Mouse (Mus musculus): ENCODE measurements around the gene Glt8d2.
A peak's percentile ranks its signal among the peaks of the same experiment; 100 is the strongest.

The Glt8d2 gene

DNA sequence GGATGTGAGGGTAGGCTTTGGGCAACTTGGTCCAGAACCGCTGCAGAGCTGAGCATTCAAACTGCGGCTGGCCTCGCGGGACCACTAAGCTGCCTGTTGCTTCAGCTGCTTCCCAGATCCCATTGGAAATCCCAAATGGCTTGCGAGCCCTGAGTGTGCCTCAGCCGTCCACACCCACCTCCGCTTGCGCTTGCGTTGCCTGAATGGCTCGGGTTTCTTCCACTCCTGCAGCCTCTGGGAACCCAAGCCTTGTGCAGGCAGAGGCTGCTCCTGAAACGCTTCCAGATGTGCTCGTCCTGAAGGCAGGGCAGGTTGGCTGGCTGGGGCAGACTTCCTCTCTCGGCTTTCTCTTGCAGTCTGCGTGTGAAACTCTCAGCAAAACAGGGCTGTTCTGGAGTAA, at the start of gene Glt8d2:
Gene Glt8d2, minus strand, starts transcription at position 157 of the 400 bp plus-strand sequence.
- DNase-seq (ENCODE audit: low spot score), result peak; percentile 52

- no peak for DNase-seq (ENCODE audit: low spot score)
Measured at GRCm38 (mm10) chr10:82699296-82699941, 9.0 kb upstream of the Glt8d2 start.

GRCm38 (mm10) chr10:82698712-82699261, 8.3 kb upstream of the Glt8d2 start:
- DNase-seq (ENCODE audit: low spot score), result peak; percentile 88

- no peak for DNase-seq (ENCODE audit: low spot score)
Measured at GRCm38 (mm10) chr10:82697305-82697898, 7.0 kb upstream of the Glt8d2 start.

- DNase-seq (ENCODE audit: low spot score), result no peak
Measured at GRCm38 (mm10) chr10:82696453-82697079, 6.1 kb upstream of the Glt8d2 start.

DNA sequence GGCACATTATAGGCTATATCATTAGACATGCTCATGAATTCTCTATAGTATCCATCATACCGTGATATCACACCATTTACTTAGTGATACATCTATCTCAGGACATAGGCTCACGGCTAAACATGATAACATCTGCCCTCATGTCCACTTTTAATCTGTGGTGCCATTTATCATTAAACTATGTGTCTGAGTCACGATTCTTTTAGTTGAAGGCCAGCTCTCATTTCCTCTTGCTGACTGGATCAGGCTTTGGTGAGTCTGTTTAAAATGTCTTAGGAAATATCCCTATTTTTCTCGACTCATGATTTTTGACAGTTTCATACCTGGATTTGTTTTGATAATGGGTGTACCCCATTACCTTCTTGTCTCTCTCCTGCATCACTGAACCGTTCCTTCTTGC, 5.5 kb upstream of the Glt8d2 start, which contains the start of gene Hcfc2:
Gene Hcfc2, plus strand, starts transcription at position 205 of the 400 bp plus-strand sequence.
- no peak for DNase-seq (ENCODE audit: low spot score)

- no peak for DNase-seq (ENCODE audit: low spot score)
Measured at GRCm38 (mm10) chr10:82689681-82690211, 704 bp downstream of the Glt8d2 start.

- no peak for DNase-seq (ENCODE audit: low spot score)
Measured at GRCm38 (mm10) chr10:82685440-82685839, 5.0 kb downstream of the Glt8d2 start.

GRCm38 (mm10) chr10:82681639-82682038, 8.8 kb downstream of the Glt8d2 start:
- no peak for DNase-seq (ENCODE audit: low spot score)

DNA sequence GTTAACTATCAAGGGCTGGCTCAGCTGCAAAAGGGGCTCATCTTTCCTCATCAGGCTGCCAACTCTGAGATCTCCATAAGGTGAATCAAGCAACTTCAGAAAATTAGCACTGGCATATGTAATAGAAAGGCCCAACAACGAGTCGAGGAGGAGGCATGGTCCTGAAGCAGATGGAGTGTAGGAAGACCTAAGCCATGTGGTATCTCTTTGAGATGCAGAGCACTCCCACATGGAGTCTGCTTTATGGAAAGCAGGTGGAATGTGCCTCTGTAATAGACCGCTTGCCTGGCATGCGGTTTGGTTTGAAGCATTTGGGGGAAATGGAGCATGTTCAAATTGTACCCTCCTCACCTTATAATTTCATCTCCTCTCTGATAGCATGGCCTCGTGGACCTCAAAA, 9.7 kb downstream of the Glt8d2 start:
- no peak for DNase-seq (ENCODE audit: low spot score)

GRCm38 (mm10) chr10:82676949-82677348, 13.5 kb downstream of the Glt8d2 start:
- no peak for DNase-seq (ENCODE audit: low spot score)

- no peak for DNase-seq (ENCODE audit: low spot score)
Measured at GRCm38 (mm10) chr10:82670205-82670604, 20.2 kb downstream of the Glt8d2 start.

- DNase-seq (ENCODE audit: low spot score), result peak; percentile 70
Measured at GRCm38 (mm10) chr10:82666436-82667234, 23.8 kb downstream of the Glt8d2 start.

- no peak for DNase-seq (ENCODE audit: low spot score)
Measured at GRCm38 (mm10) chr10:82665951-82666350, 24.5 kb downstream of the Glt8d2 start.

GRCm38 (mm10) chr10:82663289-82663688, 27.2 kb downstream of the Glt8d2 start:
- DNase-seq (ENCODE audit: low spot score), result no peak

DNA sequence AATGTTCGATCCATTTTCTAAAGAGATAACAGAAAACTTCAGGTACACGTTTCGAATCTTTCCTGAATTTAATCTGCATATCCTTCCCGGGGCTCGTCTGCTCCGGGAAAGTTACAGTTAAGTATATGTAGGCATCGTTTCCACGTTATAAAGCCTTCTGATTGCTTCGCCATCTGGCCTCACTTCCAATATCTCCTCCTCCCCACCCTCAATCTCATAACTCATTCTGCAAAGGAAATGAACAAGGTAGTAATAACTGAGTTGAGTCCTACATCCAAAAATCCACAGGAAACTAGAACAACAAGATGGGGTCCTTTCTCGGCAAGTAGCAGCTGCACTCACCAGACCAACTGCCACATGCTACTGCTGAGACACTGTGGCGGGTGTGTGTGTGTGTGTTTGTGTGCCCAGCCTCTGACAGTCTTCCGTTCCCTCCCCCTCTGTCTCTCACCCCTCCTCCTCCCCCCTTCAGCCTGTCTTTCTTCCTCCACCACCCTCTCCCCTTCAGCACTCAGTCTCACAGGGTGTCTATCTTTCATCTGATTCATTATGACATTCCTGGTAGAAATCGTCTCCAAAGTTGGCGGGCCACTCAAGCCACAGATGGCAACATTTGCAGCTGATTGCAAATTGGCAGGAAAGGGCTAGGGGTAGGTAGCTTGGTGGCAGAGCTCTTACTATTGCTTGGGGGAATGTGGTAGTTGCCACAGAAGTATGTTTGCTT, 28.0 kb downstream of the Glt8d2 start:
- DNase-seq (ENCODE audit: low spot score), result no peak

GRCm38 (mm10) chr10:82661820-82662219, 28.6 kb downstream of the Glt8d2 start:
- DNase-seq (ENCODE audit: low spot score), result no peak

GRCm38 (mm10) chr10:82654581-82654980, 35.9 kb downstream of the Glt8d2 start:
- no peak for DNase-seq (ENCODE audit: low spot score)

- no peak for DNase-seq (ENCODE audit: low spot score)
Measured at GRCm38 (mm10) chr10:82652625-82653024, 37.8 kb downstream of the Glt8d2 start.

DNA sequence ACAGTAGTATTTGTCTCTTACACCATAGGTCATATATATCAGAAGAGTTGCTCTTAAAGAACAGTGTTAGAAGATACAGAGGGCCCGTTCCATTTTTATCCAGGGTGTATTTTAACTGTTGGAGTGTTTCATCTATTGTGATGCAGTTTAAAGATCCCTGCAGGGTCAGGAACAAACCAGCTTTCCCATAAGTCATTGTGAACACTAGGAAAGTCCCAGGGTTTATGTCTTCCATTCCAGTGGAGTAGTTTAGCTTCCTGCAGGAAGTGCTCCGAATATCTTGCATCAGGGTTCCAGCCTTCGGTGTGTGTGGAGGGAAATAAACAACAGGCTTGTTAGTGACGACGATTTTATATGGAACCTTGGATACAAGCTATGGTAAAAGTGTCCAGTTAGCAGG, 39.2 kb downstream of the Glt8d2 start:
- DNase-seq (ENCODE audit: low spot score), result no peak

- DNase-seq (ENCODE audit: low spot score), result no peak
Measured at GRCm38 (mm10) chr10:82647205-82647811, 43.1 kb downstream of the Glt8d2 start.
